Mouse (Mus musculus): ENCODE results near the gene Vim. TPM values are rescaled to one million over a fixed set of nuclear protein-coding genes. Genes with fewer than 3 reads are reported as not detected.
"Not testable (repeated sequence)": the region's sequence is repeated elsewhere in the genome, so short reads cannot be mapped to it uniquely, and the experiment has no call there.

Vim gene
- total RNA-seq, 2 experiments from 2014 or later: 736 to 809 TPM

DNA sequence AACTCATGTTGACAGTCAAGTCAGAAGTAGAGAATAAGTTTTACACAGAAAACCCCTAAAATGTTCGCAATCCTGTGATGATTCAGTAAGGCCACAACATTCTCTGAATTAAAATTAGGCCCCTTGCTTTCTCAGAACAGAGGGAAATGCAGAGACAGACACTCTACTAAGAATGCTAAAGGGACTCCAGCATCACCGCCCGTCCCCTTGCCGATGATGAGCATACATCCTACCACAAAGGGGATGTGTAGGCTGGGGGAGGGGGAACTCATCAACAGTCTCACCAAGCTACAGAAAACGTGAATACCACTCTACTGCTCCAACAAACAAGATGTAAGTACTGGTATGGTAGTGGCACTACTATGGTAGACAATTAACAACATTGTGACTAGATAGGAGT is 14.0 kb upstream of the Vim start:
- no peak for ATAC-seq (replicated peaks; ENCODE audit: poor library complexity, severe bottlenecking)

DNA sequence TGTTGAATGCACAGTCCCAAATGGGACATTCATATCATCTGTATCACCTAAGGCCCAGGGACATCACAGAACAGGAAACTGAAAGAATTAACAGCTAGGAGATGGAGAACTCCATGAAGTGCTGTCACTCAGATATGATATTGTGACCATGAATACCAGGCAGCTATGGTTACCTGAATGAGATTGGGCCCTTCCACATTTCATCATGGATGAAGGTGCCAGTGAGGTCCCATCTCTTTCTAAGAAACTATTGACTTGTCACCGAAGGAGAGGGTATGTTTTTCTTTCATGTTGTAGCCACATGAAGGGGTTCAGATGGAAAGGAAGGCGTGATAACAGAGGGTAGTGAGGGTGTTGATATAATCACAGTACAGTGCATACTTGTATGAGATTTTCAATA is 13.3 kb upstream of the Vim start:
- ATAC-seq (replicated peaks; ENCODE audit: poor library complexity, severe bottlenecking): no peak

GRCm38 (mm10) chr2:13570122-13570521 is 3.6 kb upstream of the Vim start:
- no peak for ATAC-seq (replicated peaks; ENCODE audit: poor library complexity, severe bottlenecking)

- ATAC-seq (replicated peaks; ENCODE audit: poor library complexity, severe bottlenecking): no peak
Observed at GRCm38 (mm10) chr2:13572101-13572553, 1.6 kb upstream of the Vim start.

- ATAC-seq (replicated peaks; ENCODE audit: poor library complexity, severe bottlenecking): peak; percentile 5
Observed at GRCm38 (mm10) chr2:13572647-13573407, 900 bp upstream of the Vim start.

DNA sequence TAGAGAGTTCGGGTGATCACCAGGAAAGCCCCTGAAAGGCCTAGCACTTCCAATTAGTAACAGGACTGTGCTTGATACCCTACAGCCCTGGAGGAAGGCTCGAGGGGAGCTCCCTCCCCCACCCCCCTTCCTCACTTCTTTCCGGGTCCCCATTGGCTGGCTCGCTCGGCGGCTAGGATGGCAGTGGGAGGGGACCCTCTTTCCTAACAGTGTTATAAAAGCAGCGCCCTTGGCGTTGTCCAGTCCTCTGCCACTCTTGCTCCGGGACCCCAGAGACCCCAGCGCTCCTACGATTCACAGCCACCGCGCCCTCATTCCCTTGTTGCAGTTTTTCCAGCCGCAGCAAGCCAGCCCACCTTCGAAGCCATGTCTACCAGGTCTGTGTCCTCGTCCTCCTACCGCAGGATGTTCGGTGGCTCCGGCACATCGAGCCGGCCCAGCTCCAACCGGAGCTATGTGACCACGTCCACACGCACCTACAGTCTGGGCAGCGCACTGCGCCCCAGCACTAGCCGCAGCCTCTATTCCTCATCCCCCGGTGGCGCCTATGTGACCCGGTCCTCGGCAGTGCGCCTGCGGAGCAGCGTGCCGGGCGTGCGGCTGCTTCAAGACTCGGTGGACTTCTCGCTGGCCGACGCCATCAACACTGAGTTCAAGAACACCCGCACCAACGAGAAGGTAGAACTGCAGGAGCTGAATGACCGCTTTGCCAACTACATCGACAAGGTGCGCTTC is 506 bp downstream of the Vim start:
- ATAC-seq (replicated peaks; ENCODE audit: poor library complexity, severe bottlenecking): peak; percentile 51

DNA sequence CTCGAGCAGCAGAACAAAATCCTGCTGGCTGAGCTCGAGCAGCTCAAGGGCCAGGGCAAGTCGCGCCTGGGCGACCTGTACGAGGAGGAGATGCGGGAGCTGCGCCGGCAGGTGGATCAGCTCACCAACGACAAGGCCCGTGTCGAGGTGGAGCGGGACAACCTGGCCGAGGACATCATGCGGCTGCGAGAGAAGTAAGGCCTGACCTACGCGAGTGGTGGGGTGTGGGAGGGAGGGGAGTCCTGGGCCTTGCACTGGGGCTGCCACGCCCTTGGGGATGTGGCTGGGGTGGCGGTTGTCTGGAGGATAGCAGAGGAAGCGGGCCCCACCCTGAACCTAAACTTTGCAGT is 1.0 kb downstream of the Vim start:
- peak; percentile 26 for ATAC-seq (replicated peaks; ENCODE audit: poor library complexity, severe bottlenecking)

GRCm38 (mm10) chr2:13575287-13575801 is 1.6 kb downstream of the Vim start:
- peak; percentile 24 for ATAC-seq (replicated peaks; ENCODE audit: poor library complexity, severe bottlenecking)

DNA sequence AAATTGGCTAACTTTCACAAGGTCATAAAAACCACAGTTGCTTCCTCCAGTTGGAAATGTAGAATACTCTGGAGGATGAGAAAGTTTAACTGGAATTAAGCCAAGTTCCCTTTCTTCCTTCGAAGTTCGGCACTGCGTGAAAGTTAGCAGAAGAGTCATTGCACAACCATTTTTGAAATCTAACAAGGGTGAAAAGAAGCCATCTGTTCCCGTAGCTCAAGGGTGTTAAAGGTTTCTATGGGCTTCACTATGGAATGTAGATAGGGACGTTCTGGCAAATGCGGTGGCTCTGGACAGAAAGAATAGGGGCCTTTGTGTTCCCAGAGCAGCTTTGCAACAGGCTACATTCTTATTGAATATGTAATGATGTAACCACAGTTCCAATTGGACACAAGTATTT is 2.2 kb downstream of the Vim start:
- peak; percentile 1 for ATAC-seq (replicated peaks; ENCODE audit: poor library complexity, severe bottlenecking)

GRCm38 (mm10) chr2:13577399-13577798 is 3.7 kb downstream of the Vim start:
- no peak for ATAC-seq (replicated peaks; ENCODE audit: poor library complexity, severe bottlenecking)

GRCm38 (mm10) chr2:13578473-13579152 is 4.9 kb downstream of the Vim start:
- ATAC-seq (replicated peaks; ENCODE audit: poor library complexity, severe bottlenecking): no peak

DNA sequence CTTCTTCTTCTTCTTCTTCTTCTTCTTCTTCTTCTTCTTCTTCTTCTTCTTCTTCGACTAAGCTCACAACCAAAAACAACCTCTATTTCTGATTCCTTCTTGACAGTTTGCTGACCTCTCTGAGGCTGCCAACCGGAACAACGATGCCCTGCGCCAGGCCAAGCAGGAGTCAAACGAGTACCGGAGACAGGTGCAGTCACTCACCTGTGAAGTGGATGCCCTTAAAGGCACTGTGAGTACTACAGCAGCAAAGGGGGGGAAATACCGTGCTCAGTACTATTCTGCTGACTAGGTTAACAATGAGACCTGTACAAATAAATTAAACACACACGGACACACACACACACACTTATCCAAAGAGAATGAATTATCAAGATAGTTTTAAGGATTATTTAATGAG is 5.6 kb downstream of the Vim start:
- ATAC-seq (replicated peaks; ENCODE audit: poor library complexity, severe bottlenecking): no peak

- 0 out of 2 replicates have a peak, but pooled peaks have one; percentile 8 for ATAC-seq (replicated peaks; ENCODE audit: poor library complexity, severe bottlenecking)
Observed at GRCm38 (mm10) chr2:13579991-13580390, 6.3 kb downstream of the Vim start.

- no peak for ATAC-seq (replicated peaks; ENCODE audit: poor library complexity, severe bottlenecking)
Observed at GRCm38 (mm10) chr2:13582184-13582583, 8.5 kb downstream of the Vim start.

- ATAC-seq (replicated peaks; ENCODE audit: poor library complexity, severe bottlenecking): not testable (repeated sequence)
Observed at GRCm38 (mm10) chr2:13583746-13584145, 10.0 kb downstream of the Vim start.

DNA sequence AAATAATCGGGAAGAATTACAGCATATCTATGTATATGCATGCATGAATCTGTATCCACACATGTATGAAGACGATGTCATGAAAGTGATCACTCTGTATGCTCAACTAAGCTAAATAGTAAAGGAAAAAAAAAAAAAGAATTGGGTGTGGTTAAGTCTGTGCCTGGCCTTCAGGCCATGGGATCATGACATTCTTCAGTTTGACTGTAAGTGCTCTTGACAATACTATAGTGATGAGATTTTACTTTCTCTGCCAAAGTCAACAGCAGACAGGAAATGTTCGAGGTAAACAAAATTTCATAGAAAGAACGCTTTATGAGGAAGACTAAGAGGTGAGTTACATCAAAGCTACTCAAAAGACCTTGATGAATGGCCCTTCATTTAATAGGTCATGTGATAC is 19.6 kb downstream of the Vim start:
- ATAC-seq (replicated peaks; ENCODE audit: poor library complexity, severe bottlenecking): no peak

DNA sequence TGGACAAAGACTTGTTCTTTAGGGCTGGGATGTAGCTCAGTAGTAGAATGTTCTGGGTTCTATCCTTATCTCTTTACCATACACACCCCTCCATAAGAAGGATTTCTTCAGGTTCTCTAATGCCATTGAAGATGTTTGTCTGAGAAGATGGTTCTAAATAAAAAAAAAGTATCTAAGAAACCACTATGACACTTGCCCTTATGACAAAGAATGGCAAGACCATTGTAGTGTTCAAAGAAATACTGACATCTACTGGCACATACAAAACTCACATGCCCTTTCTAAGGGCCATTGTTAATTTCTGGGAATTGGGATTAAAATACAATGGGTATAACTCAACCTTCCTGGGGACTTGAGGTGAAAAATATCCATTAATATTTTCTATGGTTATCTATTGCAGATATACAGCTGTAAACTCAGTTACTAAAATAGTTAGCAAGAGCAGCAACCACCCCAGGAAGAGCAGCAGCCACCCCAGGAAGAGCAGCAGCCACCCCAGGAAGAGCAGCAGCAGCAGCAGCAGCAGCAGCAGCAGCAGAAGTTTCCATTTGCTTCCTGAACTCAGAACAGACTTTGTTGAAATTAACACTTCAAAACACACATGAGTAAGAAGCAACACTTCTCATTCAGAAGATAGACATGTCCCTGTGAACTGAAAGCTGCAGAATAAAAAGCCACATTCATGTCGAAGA is 23.4 kb downstream of the Vim start:
- peak; percentile 62; the same call in 1 of the 2 replicates for ATAC-seq (replicated peaks; ENCODE audit: poor library complexity, severe bottlenecking)

- no peak for ATAC-seq (replicated peaks; ENCODE audit: poor library complexity, severe bottlenecking)
Observed at GRCm38 (mm10) chr2:13598166-13598565, 24.4 kb downstream of the Vim start.

- no peak for ATAC-seq (replicated peaks; ENCODE audit: poor library complexity, severe bottlenecking)
Observed at GRCm38 (mm10) chr2:13603093-13603492, 29.4 kb downstream of the Vim start.

GRCm38 (mm10) chr2:13603636-13604035 is 29.9 kb downstream of the Vim start:
- ATAC-seq (replicated peaks; ENCODE audit: poor library complexity, severe bottlenecking): not testable (repeated sequence)
